Mouse (Mus musculus) cortical plate, adult 2 months (tissue): ENCODE data around the gene Guca2a. TPM values are rescaled to one million over a fixed set of nuclear protein-coding genes. Genes with fewer than 3 reads are reported as not detected.

ENCODE experiments used
- H3K27ac ChIP-seq: fragments of 200-500 bp; 2 replicates; pipeline ENCODE4 v1.5.1; 2012; ENCODE audit warnings: low read length, control low read depth, inconsistent platforms; ENCODE audit not compliant: insufficient read depth
- H3K4me1 ChIP-seq: fragments of 200-500 bp; 2 replicates; pipeline ENCODE4 v1.6.1; 2011; ENCODE audit warnings: low read length; ENCODE audit not compliant: control insufficient read depth, insufficient read depth
- H3K4me3 ChIP-seq: fragments of 200-500 bp; 2 replicates; pipeline ENCODE4 v1.5.1; 2011; ENCODE audit warnings: mild to moderate bottlenecking, low read length, control low read depth; ENCODE audit not compliant: insufficient read depth
- CTCF ChIP-seq: fragments of 200-500 bp; IDR thresholded peaks from 2 replicates; pipeline ENCODE4 v1.5.1; 2011; ENCODE audit warnings: mild to moderate bottlenecking, control low read depth, low read length; ENCODE audit not compliant: insufficient read depth; ENCODE audit errors: extremely low read depth
- POLR2A ChIP-seq: fragments of 200-500 bp; IDR thresholded peaks from 2 replicates; pipeline ENCODE4 v1.6.1; 2011; ENCODE audit warnings: mild to moderate bottlenecking, low read length, control low read depth; ENCODE audit not compliant: insufficient read depth; ENCODE audit errors: extremely low read depth
- polyA plus RNA-seq: library from polyadenylated mRNA; depleted of rRNA; stranded (reverse); fragments of >200 nt; gene quantifications from 2 replicates; pipeline ENCODE4 v1.2.3, GENCODE M21; 2012; rRNA removed

Guca2a gene
- polyA plus RNA-seq, 1 experiment: not detected

GRCm38 (mm10) chr4:119682596-119682995, 45.1 kb downstream of the Guca2a start:
- Histone ChIP-seq H3K4me1 (no peaks in the 10 kb centered on the region), H3K27ac (no peak overlapping the region), H3K4me3 (no peak overlapping the region)
- TF ChIP-seq CTCF: no peak
- TF ChIP-seq POLR2A: no peak

DNA sequence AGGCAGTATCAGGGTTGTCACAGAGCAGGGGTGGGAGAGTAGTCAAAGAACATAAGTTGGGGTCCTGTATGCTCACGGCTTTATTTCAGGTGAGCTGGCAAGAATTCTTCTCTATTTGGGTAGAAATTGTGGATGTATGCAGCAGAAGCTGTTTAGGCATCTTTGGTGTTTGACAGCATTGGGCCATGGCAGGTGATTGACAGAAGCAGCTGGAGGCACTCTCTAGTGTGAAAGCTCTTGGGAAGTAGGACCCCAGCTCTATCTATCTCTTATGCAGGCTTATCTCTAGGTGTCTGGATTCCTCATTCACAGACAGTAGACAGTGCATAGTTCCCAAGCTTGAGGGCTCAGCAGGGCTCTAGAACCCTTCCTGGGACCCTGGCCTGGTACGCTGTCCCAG, 48.2 kb downstream of the Guca2a start:
- TF ChIP-seq CTCF (no peak), POLR2A (no peak)
- Histone ChIP-seq H3K4me3 (no peak overlapping the region), H3K4me1 (no peaks in the 10 kb centered on the region), H3K27ac (no peak overlapping the region)

Other genes with a start within 250 kb of the Guca2a start
- gene Ccdc30, start 222.2 kb upstream of the Guca2a start, polyA plus RNA-seq: 15.1 and 15.3 TPM in 2 replicates
- 9.6 and 10.2 TPM in 2 replicates for gene Ppcs, start 215.3 kb upstream of the Guca2a start, polyA plus RNA-seq
- gene Zmynd12, start 214.9 kb upstream of the Guca2a start, polyA plus RNA-seq: 0.32 and 0.48 TPM in 2 replicates
- gene Rimkla, start 145.1 kb upstream of the Guca2a start, polyA plus RNA-seq: 8.4 and 9.0 TPM in 2 replicates
- 36.2 and 38.3 TPM in 2 replicates for gene Foxj3, start 100.7 kb upstream of the Guca2a start, polyA plus RNA-seq
- gene Frg2f1, start 98.2 kb upstream of the Guca2a start, polyA plus RNA-seq: 12.5 and 15.8 TPM in 2 replicates
- gene Guca2b, start 21.2 kb downstream of the Guca2a start, polyA plus RNA-seq: not detected in 2 replicates
- 43.4 and 48.9 TPM in 2 replicates for gene Hivep3, start 96.1 kb downstream of the Guca2a start, polyA plus RNA-seq